Mouse (Mus musculus) pancreas, adult 10 weeks (tissue): ENCODE data around the gene Asgr1. TPM values are rescaled to one million over a fixed set of nuclear protein-coding genes. Genes with fewer than 3 reads are reported as not detected.

Experiments used
- polyA plus RNA-seq: library from polyadenylated mRNA; stranded (reverse); fragments of 350-450 nt; fragmentation: Illumina TruSeq; extraction: RNeasy Lipid Tissue Mini Kit (QIAGEN cat#74804); gene quantifications from one replicate; pipeline ENCODE4 v1.2.3, GENCODE M21; 2015; ENCODE audit warnings: low read depth, low replicate concordance; ENCODE audit not compliant: insufficient read depth

Asgr1 gene
- polyA plus RNA-seq = not detected

DNA sequence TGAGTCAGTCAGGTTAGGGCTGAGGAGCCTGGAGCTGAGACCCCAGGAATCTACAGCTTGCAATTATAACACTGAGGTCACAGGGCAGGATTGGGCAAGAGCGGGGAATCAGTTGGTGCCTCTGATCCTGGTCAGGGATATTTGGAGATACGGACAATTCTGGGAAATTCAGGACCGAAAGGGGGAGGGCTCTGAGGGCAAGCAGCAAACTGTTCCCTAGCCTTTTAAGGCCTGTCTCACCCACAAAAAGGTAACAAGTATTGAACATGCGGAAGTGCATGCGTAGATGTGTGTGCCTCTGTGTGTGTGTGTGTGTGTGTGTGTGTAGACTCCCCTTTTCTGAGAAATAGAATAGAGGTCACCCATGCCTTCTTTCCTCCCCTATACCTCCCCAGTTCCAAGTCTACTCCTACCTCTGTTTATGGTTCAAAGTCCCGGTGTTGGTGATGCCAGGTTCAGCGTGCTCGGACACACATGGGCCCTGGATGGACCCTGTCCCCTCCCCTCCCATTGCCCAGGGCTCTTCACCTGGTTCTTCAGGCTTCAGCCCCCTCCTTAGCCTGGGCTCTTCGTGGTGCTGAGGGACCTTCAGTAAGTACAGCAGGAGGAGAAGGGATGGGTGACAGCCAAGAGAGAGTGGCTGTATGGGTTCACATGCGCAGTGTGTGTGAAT lies at the start of gene Asgr1:
Gene Asgr1, plus strand, starts transcription at position 188 of the 673 bp plus-strand sequence.

DNA sequence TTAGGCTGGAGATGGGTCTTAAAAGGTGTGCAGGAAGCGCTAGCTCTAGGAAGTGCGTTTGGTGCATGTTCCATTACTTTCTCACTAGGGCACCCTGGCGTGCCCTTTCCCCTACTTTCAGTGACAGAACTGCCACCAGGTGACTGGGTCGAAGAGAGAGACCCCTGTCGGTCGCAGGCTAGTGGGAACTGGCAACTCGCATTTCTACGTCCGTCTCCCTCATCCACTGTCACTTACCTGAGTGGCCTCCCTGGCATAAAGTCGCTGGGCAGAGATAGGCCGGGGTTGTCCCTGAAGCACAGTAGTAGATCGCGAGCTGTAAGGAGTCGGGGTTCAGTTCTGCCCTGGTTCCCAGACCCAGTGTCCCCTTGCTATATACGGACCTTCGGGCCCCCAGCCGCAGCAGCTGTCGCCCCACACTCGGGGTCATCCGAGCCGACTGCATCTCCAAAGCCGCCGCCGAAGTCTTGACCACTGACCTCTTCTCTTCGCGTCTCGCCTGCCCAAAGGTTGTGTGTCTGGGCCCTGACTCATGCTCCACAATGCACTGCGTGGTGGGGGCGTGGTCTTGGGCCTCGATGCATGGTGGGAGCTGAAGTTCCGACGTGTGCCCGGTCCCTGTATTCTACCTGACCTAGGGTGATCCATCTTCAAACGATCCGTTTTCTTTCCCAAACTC lies 38.9 kb upstream of the Asgr1 start, which contains the start of gene Acadvl:
Gene Acadvl, minus strand, starts transcription at position 532 of the 679 bp plus-strand sequence.

DNA sequence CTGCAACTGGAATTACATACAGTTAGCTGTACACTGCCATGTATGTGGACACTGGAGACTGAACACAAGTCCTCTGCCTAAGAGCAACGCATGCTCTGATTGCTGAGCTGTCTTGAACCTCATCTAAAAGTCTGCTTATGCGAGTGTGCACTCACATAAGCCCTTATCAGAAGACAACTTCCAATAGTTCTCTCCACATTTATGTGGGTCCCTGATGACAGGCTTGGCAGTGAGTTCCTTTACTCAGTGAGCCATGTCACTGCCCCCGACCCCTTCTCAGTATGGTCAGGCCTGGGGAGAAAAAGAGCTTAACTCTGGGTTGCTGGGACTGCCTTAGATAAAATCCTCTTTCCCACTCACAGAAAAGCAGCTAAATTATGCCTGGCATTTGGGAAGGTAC lies 37.2 kb upstream of the Asgr1 start, which contains the start of gene Dlg4:
Gene Dlg4, plus strand, starts transcription at position 274 of the 400 bp plus-strand sequence.

DNA sequence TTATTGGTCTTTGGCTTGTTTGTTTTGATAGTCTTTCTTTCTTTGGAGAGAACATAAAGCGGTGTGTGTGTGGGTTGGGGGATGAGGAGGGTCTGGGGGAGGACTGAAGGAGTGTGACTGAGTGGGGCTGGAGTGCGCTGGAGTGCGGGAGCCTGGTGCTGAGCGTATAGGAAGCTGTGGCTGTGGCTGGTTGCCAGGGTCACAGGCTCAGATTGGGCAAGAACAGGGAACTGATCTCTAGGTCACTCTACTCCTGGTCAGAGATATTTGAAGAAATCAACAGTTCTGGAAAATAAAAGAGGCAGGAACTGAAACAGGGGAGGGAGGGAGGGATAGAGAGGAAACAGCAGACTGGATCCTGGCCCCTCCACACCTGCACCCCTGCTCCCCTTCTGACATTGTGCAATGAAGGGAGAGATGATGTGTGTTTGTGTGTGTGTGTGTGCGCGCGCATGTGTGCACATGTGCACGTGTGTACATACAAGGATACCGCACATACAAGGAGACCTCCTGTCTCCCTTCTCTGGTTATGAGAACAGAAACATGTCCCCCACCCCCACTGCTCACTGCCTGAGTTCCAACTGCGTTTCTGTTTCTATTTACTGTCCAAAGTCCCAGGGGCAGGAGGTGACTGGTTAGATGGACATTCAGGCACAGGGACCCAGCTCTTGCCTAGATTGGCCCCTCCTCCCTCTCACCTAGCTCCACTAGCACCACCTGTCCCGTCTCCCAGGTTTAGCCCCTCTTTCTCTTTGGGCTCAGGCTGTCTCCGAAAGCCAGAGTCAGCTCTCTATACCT lies 38.3 kb downstream of the Asgr1 start, which contains the start of gene Asgr2:
Gene Asgr2, plus strand, starts transcription at position 659 of the 798 bp plus-strand sequence.

Other genes starting within 250 kb of the Asgr1 start
- 1.6 TPM for gene Tmem102, start 248.5 kb upstream of the Asgr1 start, polyA plus RNA-seq
- gene Gm39566, start 238.8 kb upstream of the Asgr1 start, polyA plus RNA-seq = not detected
- not detected for gene Spem2, start 235.6 kb upstream of the Asgr1 start, polyA plus RNA-seq
- not detected for gene Spem1, start 231.9 kb upstream of the Asgr1 start, polyA plus RNA-seq
- gene Nlgn2, start 216.3 kb upstream of the Asgr1 start, polyA plus RNA-seq = 6.3 TPM
- 73.9 TPM for gene Tmem256, start 215.6 kb upstream of the Asgr1 start, polyA plus RNA-seq
- gene Plscr3, start 207.7 kb upstream of the Asgr1 start, polyA plus RNA-seq = 8.3 TPM
- 6.0 TPM for gene Tnk1, start 195.4 kb upstream of the Asgr1 start, polyA plus RNA-seq
- gene Tmem95, start 176.1 kb upstream of the Asgr1 start, polyA plus RNA-seq = not detected
- gene Kctd11, start 172.7 kb upstream of the Asgr1 start, polyA plus RNA-seq = 1.4 TPM
- 0.87 TPM for gene Acap1, start 158.5 kb upstream of the Asgr1 start, polyA plus RNA-seq
- gene 2810408A11Rik, start 153.1 kb upstream of the Asgr1 start, polyA plus RNA-seq = not detected
- 12.3 TPM for gene Neurl4, start 153.0 kb upstream of the Asgr1 start, polyA plus RNA-seq
- 25.1 TPM for gene Gps2, start 140.2 kb upstream of the Asgr1 start, polyA plus RNA-seq
- 133 TPM for gene Eif5a, start 132.1 kb upstream of the Asgr1 start, polyA plus RNA-seq
- gene Ybx2, start 118.3 kb upstream of the Asgr1 start, polyA plus RNA-seq = 1.6 TPM
- gene Slc2a4, start 105.9 kb upstream of the Asgr1 start, polyA plus RNA-seq = 3.1 TPM
- 21.0 TPM for gene Cldn7, start 89.3 kb upstream of the Asgr1 start, polyA plus RNA-seq
- gene Ctdnep1, start 72.9 kb upstream of the Asgr1 start, polyA plus RNA-seq = 42.3 TPM
- 22.5 TPM for gene Elp5, start 71.6 kb upstream of the Asgr1 start, polyA plus RNA-seq
- gene Gabarap, start 62.9 kb upstream of the Asgr1 start, polyA plus RNA-seq = 186 TPM
- gene Phf23, start 58.3 kb upstream of the Asgr1 start, polyA plus RNA-seq = 15.8 TPM
- 6.6 TPM for gene Dvl2, start 53.5 kb upstream of the Asgr1 start, polyA plus RNA-seq
- gene Acadvl, start 38.7 kb upstream of the Asgr1 start, polyA plus RNA-seq = 25.2 TPM
- gene Dlg4, start 37.1 kb upstream of the Asgr1 start, polyA plus RNA-seq = 8.8 TPM
- not detected for gene Asgr2, start 38.6 kb downstream of the Asgr1 start, polyA plus RNA-seq
- 8.1 TPM for gene Mgl2, start 76.2 kb downstream of the Asgr1 start, polyA plus RNA-seq
- 6.6 TPM for gene Clec10a, start 102.1 kb downstream of the Asgr1 start, polyA plus RNA-seq
- 1.8 TPM for gene Slc16a11, start 158.7 kb downstream of the Asgr1 start, polyA plus RNA-seq
- 1.4 TPM for gene Slc16a13, start 167.0 kb downstream of the Asgr1 start, polyA plus RNA-seq
- 3.7 TPM for gene Bcl6b, start 175.7 kb downstream of the Asgr1 start, polyA plus RNA-seq
- gene 0610010K14Rik, start 183.8 kb downstream of the Asgr1 start, polyA plus RNA-seq = 18.4 TPM
- gene Gm21988, start 185.7 kb downstream of the Asgr1 start, polyA plus RNA-seq = 8.0 TPM
- gene Rnasek, start 185.8 kb downstream of the Asgr1 start, polyA plus RNA-seq = 80.2 TPM
- gene Alox12, start 201.3 kb downstream of the Asgr1 start, polyA plus RNA-seq = 3.0 TPM